Mouse (Mus musculus) embryonic facial prominence, embryonic 12.5 days (tissue): ENCODE data around the gene Il17a. TPM values are rescaled to one million over a fixed set of nuclear protein-coding genes. Genes with fewer than 3 reads are reported as not detected.
"Not testable (repeated sequence)": the region's sequence is repeated elsewhere in the genome, so short reads cannot be mapped to it uniquely, and the experiment has no call there.

Experiments
- ATAC-seq: fragments of 200-750 bp; cut with Nextera tagmentation; 2 replicates; pipeline ENCODE4 v1.8.0; 2017; ENCODE audit not compliant: insufficient number of reproducible peaks, insufficient read depth, low FRiP score, low TSS enrichment
- H3K27ac ChIP-seq: fragments of 300-500 bp; sonication (generic); 2 replicates; pipeline ENCODE4 v1.5.1; 2016; ENCODE audit warnings: mild to moderate bottlenecking
- H3K27me3 ChIP-seq: fragments of 300-500 bp; sonication (generic); 2 replicates; pipeline ENCODE4 v1.6.1; 2016; ENCODE audit warnings: mild to moderate bottlenecking, moderate library complexity
- H3K36me3 ChIP-seq: fragments of 300-500 bp; sonication (generic); 2 replicates; pipeline ENCODE4 v1.6.1; 2016; ENCODE audit warnings: mild to moderate bottlenecking
- H3K4me1 ChIP-seq: fragments of 300-500 bp; sonication (generic); 2 replicates; pipeline ENCODE4 v1.6.1; 2016
- H3K4me2 ChIP-seq: fragments of 300-500 bp; sonication (generic); replicated peaks from 2 replicates; pipeline ENCODE4 v1.6.1; 2016; ENCODE audit warnings: mild to moderate bottlenecking, moderate library complexity
- H3K4me3 ChIP-seq: fragments of 300-500 bp; sonication (generic); 2 replicates; pipeline ENCODE4 v1.5.1; 2016; ENCODE audit warnings: mild to moderate bottlenecking
- H3K9ac ChIP-seq: fragments of 300-500 bp; sonication (generic); 2 replicates; pipeline ENCODE4 v1.6.1; 2016; ENCODE audit warnings: mild to moderate bottlenecking, moderate library complexity
- H3K9me3 ChIP-seq: fragments of 300-500 bp; sonication (generic); 2 replicates; pipeline ENCODE4 v1.6.1; 2016; ENCODE audit warnings: mild to moderate bottlenecking, moderate library complexity
- WGBS: fragments of 180-500 bp; shearing (Covaris S2); methylation state at CpG from one replicate; pipeline ENCODE4 v1.1.7; 2016; 5-methylcytosine and 5-hydroxymethylcytosine counted together
- microRNA counts: library from miRNA; unstranded; fragments of <30 nt; microRNA quantifications from one replicate; lab custom pipeline; 2017
- microRNA-seq: library from miRNA; unstranded; fragments of <30 nt; microRNA quantifications from one replicate; pipeline ENCODE4, GENCODE M21; 2017
- polyA plus RNA-seq: library from polyadenylated mRNA; unstranded; fragments of >200 nt; fragmentation: Nextera tagmentation; extraction: Ambion mirVana; gene quantifications from 2 replicates; pipeline ENCODE4 v1.2.1, GENCODE M21; 2016

The Il17a gene
- polyA plus RNA-seq, 1 experiment from 2014 or later: not detected

DNA sequence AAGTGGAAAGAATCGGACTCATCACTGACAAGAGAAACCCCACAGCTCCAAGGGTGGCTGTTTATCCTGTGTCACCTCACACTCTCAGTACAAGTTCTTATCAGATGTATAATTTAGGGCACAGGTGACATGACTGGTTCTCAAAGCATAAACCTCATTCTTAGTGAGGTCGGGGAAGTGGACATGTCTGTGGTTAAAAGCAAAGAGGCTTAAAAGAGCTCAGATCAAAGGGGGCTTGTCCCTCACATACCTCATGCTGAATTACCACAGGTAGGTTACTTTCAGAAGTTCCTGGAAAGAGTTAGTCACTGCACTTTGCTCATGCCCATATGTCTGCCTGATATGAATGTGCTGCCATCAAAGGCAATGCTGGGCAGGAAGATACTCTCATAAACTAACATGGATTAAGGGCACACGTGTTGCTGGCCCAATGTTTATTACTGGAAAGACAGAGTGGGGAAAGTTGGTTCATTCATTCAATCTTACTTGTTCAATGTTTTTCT is 9.8 kb downstream of the Il17a start:
- no peak overlapping the region for H3K4me3 ChIP-seq
- H3K4me2 ChIP-seq: no peak overlapping the region
- no peak for ATAC-seq
- H3K27me3 ChIP-seq: 0 out of 2 replicates have a peak, but pooled peaks cover 2% of the 10 kb centered on the region
- H3K9me3 ChIP-seq: no peaks in the 10 kb centered on the region
- no peak overlapping the region for H3K9ac ChIP-seq
- 70% methylated on average over 3 of the region's 3 CpGs for WGBS
- H3K27ac ChIP-seq: no peak overlapping the region
- no peaks in the 10 kb centered on the region for H3K4me1 ChIP-seq
- no peaks in the 10 kb centered on the region for H3K36me3 ChIP-seq

DNA sequence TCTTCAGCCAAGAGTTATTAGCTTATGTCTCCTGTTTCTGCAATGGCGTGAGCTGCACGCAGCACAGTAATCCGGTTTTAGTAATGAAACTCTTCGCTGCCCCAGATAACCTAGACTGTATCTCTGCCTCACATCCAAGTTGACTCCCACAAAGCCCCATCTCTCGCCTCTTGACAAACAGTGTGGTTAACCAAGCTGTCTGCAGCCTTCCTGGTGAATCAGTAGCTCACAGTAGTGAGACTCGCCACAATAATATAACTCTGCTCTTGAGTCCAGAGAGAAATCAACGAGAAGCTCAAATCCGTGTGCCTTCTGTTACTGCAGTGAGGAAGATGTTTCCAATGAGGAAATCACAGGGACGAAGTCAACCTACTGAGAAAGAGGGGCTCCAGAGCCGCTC is 23.7 kb downstream of the Il17a start:
- Histone ChIP-seq H3K9me3 (no peaks in the 10 kb centered on the region), H3K4me3 (no peak overlapping the region), H3K27ac (no peak overlapping the region), H3K4me2 (no peak overlapping the region), H3K27me3 (no peaks in the 10 kb centered on the region), H3K4me1 (no peaks in the 10 kb centered on the region), H3K9ac (no peak overlapping the region), H3K36me3 (no peaks in the 10 kb centered on the region)
- ATAC-seq: no peak
- 82% methylated on average over 10 of the region's 10 CpGs for WGBS

DNA sequence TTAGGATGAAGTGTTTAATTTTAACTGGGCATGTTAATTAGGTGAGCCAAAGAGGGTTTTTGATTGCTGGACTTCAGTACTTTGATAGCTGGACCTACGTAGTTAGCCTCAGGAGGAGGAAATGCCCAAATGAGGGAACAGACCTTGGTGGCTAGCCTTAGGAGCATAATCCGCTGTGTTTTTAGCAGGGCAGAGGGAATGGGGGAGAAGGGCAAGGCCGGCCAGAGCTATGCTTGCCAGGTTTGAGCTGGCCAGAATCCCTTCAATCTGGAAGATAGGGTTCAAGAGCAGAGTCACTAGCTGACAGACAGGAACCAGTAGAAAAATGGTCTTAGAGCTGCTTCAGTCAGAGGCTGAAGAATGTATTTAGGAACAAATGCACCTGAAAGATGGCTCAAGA is 26.9 kb downstream of the Il17a start:
- Histone ChIP-seq H3K36me3 (no peaks in the 10 kb centered on the region), H3K4me3 (no peak overlapping the region), H3K4me1 (no peaks in the 10 kb centered on the region), H3K27me3 (no peaks in the 10 kb centered on the region), H3K9me3 (no peaks in the 10 kb centered on the region), H3K9ac (no peak overlapping the region), H3K4me2 (no peak overlapping the region), H3K27ac (no peak overlapping the region)
- ATAC-seq: no peak
- 77% methylated on average over 3 of the region's 3 CpGs for WGBS

DNA sequence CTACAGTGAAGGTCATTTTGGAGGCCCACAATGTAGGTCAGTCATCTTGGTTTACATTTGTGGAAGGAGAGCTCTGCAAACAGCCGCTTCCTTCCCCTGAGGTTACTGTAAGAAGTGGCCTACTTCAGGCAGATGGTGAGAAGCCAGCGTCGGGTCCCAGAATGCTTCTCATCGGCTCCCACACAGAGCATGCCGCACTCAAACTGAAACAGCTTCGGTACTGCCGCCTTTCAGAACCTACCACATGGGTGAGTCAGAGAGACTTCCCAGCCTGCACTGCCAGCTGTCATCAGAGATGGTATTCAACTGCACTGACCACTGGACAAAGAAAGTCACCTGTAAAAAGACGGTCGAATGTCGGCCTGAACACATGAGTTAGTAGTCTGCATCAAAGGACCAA is 29.1 kb downstream of the Il17a start:
- Histone ChIP-seq H3K36me3 (no peaks in the 10 kb centered on the region), H3K4me3 (no peak overlapping the region), H3K9ac (no peak overlapping the region), H3K27me3 (no peaks in the 10 kb centered on the region), H3K27ac (no peak overlapping the region), H3K4me1 (no peaks in the 10 kb centered on the region), H3K9me3 (no peaks in the 10 kb centered on the region), H3K4me2 (no peak overlapping the region)
- WGBS: 89% methylated on average over 10 of the region's 10 CpGs
- ATAC-seq: no peak

DNA sequence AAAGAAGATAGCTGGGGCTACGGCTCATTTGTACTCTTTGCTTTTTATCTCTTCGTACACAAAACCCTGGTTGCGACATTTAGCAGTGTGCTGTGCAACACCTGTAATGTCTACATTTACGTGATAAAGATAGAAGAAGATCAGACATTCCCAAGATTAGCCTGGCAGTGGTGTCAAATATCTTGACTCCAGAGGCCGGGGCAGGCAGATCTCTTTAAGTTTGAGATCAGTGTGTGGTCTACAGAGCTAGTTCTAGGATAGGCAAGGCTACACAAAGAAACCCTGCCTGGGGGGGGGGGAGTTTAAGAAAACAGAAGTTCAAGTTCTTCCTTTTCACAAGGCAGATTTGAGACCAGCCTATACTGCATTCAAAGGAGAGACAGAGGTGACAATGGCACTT is 29.6 kb downstream of the Il17a start:
- Histone ChIP-seq H3K36me3 (no peaks in the 10 kb centered on the region), H3K4me1 (no peaks in the 10 kb centered on the region), H3K4me2 (no peak overlapping the region), H3K27me3 (no peaks in the 10 kb centered on the region), H3K4me3 (no peak overlapping the region), H3K9me3 (no peaks in the 10 kb centered on the region), H3K27ac (no peak overlapping the region), H3K9ac (no peak overlapping the region)
- no peak for ATAC-seq
- WGBS: 87% methylated on average over 5 of the region's 5 CpGs

DNA sequence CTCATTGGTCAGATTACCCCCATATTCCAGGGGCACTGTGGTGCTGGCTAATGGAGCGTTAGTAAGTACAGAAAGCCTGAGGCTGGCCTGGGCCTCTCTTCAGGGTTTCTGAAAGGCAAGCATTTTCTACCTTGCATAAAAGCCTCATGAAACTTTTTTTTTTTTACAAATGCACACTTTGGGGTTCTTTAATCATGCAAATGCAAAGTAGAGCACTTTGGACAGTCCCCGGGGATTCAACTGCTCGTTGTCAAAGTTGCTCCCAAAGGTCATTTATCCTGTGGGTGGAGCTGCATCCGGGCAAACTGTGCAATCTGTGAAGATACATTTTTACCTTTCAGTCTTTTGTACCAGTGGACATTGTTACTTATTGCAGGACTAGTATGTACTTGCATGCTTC is 30.7 kb downstream of the Il17a start:
- Histone ChIP-seq H3K27ac (no peak overlapping the region), H3K4me3 (no peak overlapping the region), H3K4me1 (no peaks in the 10 kb centered on the region), H3K4me2 (no peak overlapping the region), H3K9ac (no peak overlapping the region), H3K9me3 (no peaks in the 10 kb centered on the region), H3K27me3 (no peaks in the 10 kb centered on the region), H3K36me3 (no peaks in the 10 kb centered on the region)
- WGBS: 64% methylated on average over 4 of the region's 4 CpGs
- ATAC-seq: no peak

DNA sequence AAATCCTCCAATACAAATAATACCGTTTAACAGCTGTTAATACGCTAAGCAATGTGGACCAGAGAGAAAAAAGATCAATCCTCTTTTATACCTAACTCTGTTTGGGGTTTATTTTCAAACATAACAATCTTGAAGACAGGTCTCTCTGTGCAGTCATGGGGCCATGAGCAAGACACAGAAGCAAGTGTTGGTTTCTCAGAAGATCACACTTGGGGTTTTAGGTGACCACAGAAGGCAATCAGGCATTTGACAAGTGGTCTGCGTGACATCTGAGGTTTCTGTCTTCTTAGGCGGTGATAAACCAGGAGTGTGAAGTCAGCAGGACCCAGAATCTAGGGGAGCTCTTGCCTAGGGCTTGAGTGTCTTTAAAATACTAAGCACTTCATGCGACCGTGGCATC is 35.8 kb downstream of the Il17a start:
- Histone ChIP-seq H3K27me3 (no peaks in the 10 kb centered on the region), H3K4me2 (no peak overlapping the region), H3K4me1 (no peaks in the 10 kb centered on the region), H3K4me3 (no peak overlapping the region), H3K36me3 (no peaks in the 10 kb centered on the region), H3K9ac (no peak overlapping the region), H3K9me3 (no peaks in the 10 kb centered on the region), H3K27ac (no peak overlapping the region)
- ATAC-seq: no peak
- 81% methylated on average over 6 of the region's 6 CpGs for WGBS

DNA sequence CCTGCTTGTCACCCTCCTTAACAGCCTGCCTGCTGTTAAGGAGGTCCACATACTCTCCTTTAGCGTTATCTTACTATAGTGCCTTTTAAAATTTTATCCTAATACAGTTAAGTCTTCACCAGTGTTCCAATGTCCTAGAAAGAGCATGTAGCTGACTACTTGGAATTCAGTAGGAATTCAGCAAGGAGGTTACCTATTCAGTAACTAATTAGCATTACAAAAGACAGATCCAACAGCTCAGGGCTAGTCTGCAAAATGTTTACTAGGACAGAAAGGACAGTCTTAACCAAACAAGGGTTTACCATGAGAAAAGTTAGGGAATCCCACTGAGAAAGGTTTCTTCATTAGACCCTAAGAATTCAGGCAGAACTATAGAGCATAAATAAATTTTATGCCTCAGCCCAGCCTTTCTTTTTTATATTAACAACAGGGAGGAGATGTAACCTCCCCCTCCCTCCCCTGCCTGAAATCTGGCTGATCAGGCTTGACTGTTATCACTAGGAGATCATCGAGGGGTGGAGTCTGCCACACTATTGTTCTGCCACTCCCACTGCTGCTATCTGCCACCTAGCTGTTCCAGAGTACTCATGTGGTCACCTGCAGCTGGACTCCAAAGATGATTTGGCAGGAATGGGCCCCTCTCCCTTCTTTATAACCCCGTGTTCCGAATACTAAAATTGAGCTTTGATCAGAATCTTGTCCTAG is 43.5 kb downstream of the Il17a start:
- H3K9ac ChIP-seq, H3K27me3 ChIP-seq, ATAC-seq, H3K4me1 ChIP-seq, H3K36me3 ChIP-seq, H3K9me3 ChIP-seq, H3K27ac ChIP-seq, H3K4me2 ChIP-seq, H3K4me3 ChIP-seq: not testable (repeated sequence)
- 88% methylated on average over 4 of the region's 4 CpGs for WGBS

DNA sequence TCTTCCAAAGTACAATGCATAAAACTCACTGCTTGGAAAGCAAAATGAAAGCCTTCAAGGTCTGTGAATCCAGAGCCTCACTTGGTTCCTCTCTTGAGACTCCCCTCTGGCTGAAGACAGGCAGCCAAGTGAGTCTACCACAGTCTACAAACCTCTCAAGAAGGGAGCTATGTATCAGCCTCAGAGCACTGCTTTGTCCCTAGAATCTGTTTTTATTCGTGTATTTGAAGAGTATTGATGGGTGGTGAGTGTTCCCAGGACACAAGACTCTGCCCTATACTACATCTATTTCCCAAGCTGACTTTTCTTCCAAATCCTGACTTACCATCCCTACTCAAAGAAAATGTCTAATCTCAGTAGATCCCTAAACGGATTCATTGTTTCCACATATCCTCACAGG is 47.7 kb downstream of the Il17a start:
- no peak overlapping the region for H3K4me3 ChIP-seq
- no peaks in the 10 kb centered on the region for H3K4me1 ChIP-seq
- 70% methylated on average over 2 of the region's 2 CpGs for WGBS
- H3K27ac ChIP-seq: no peak overlapping the region
- no peak overlapping the region for H3K9ac ChIP-seq
- no peak overlapping the region for H3K4me2 ChIP-seq
- H3K27me3 ChIP-seq: no peaks in the 10 kb centered on the region
- no peaks in the 10 kb centered on the region for H3K36me3 ChIP-seq
- no peak for ATAC-seq
- H3K9me3 ChIP-seq: no peaks in the 10 kb centered on the region

MicroRNA genes within 50 kb of the gene (microRNA counts, 519-probe panel; counts per million panel counts)
- 3,930 counts per million, percentile 77 among the panel's probes with 10 or more counts for microRNA mmu-miR-133b (lab: Ali Mortazavi, UCI)

Small RNA genes within 50 kb of the gene (microRNA-seq; reads per million reads assigned to microRNA genes)
- gene Mir133b: 27.6 reads per million, percentile 38 among the genes with 10 or more reads in this experiment

Other genes with a start within 250 kb of the Il17a start
- not detected in 2 replicates for gene Pkhd1, start 112.8 kb upstream of the Il17a start, polyA plus RNA-seq
- gene Il17f, start 59.7 kb downstream of the Il17a start, polyA plus RNA-seq: 0.19 and 0.28 TPM in 2 replicates
- gene Mcm3, start 89.4 kb downstream of the Il17a start, polyA plus RNA-seq: 147 and 155 TPM in 2 replicates
- 8.1 and 9.1 TPM in 2 replicates for gene Paqr8, start 159.7 kb downstream of the Il17a start, polyA plus RNA-seq
- gene Efhc1, start 220.7 kb downstream of the Il17a start, polyA plus RNA-seq: 3.0 and 3.7 TPM in 2 replicates